Mouse (Mus musculus) liver, embryonic 11.5 days (tissue): ENCODE data around the gene Ssr4. TPM values are rescaled to one million over a fixed set of nuclear protein-coding genes. Genes with fewer than 3 reads are reported as not detected.
A peak's percentile ranks its signal among the peaks of the same experiment; 100 is the strongest.
"Not testable (repeated sequence)": the region's sequence is repeated elsewhere in the genome, so short reads cannot be mapped to it uniquely, and the experiment has no call there.

Source experiments
- ATAC-seq: fragments of 200-750 bp; cut with Nextera tagmentation; replicated peaks from 2 replicates; pipeline ENCODE4 v1.8.0; 2017; ENCODE audit warnings: moderate number of reproducible peaks, mild to moderate bottlenecking, moderate TSS enrichment, moderate library complexity; ENCODE audit not compliant: low FRiP score
- DNase-seq: peaks from one replicate; pipeline ENCODE4 v3.0.0-alpha.2; 2017; ENCODE audit warnings: low spot score
- H3K27ac ChIP-seq: fragments of 300-500 bp; sonication (generic); 2 replicates; pipeline ENCODE4 v1.5.1; 2014; ENCODE audit warnings: mild to moderate bottlenecking, low read depth, low read length, control low read depth
- H3K27me3 ChIP-seq: fragments of 300-500 bp; sonication (generic); replicated peaks from 2 replicates; pipeline ENCODE4 v1.6.1; 2014; ENCODE audit warnings: low read length, mixed read lengths; ENCODE audit not compliant: control insufficient read depth, insufficient read depth
- H3K36me3 ChIP-seq: fragments of 300-500 bp; sonication (generic); 2 replicates; pipeline ENCODE4 v1.6.1; 2014; ENCODE audit warnings: mild to moderate bottlenecking, low read length, moderate library complexity, mixed read lengths; ENCODE audit not compliant: control insufficient read depth, insufficient read depth
- H3K4me1 ChIP-seq: fragments of 300-500 bp; sonication (generic); replicated peaks from 2 replicates; pipeline ENCODE4 v1.6.1; 2014; ENCODE audit warnings: low read length, mixed read lengths; ENCODE audit not compliant: control insufficient read depth, insufficient read depth
- H3K4me2 ChIP-seq: fragments of 300-500 bp; sonication (generic); 2 replicates; pipeline ENCODE4 v1.6.1; 2014; ENCODE audit warnings: mild to moderate bottlenecking, control low read depth, moderate library complexity
- H3K4me3 ChIP-seq: fragments of 300-500 bp; sonication (generic); 2 replicates; pipeline ENCODE4 v1.5.1; 2014; ENCODE audit warnings: low read depth, low read length, control low read depth
- H3K9ac ChIP-seq: fragments of 300-500 bp; sonication (generic); 2 replicates; pipeline ENCODE4 v1.6.1; 2014; ENCODE audit warnings: low read depth, low read length, control low read depth
- H3K9me3 ChIP-seq: fragments of 300-500 bp; sonication (generic); 2 replicates; pipeline ENCODE4 v1.6.1; 2016; ENCODE audit warnings: low read length, inconsistent platforms, mixed read lengths; ENCODE audit not compliant: control insufficient read depth
- WGBS: fragments of 180-500 bp; shearing (Covaris S2); extraction: QIAGEN DNeasy Blood & Tissue Kit; methylation state at CpG from one replicate; pipeline ENCODE4 v1.1.7; 2014; 5-methylcytosine and 5-hydroxymethylcytosine counted together
- polyA plus RNA-seq: library from polyadenylated mRNA; unstranded; fragments of >200 nt; fragmentation: Nextera tagmentation; extraction: Ambion mirVana; gene quantifications from 2 replicates; pipeline ENCODE4 v1.2.1, GENCODE M21; 2014

Gene Ssr4
- polyA plus RNA-seq = 207 and 230 TPM in 2 replicates

GRCm38 (mm10) chrX:73786364-73787224 lies at the start of gene Ssr4, which contains the start of gene Idh3g:
Ssr4 (plus strand) TSS chrX:73787028.
Idh3g (minus strand) TSS chrX:73786897.
- Histone ChIP-seq H3K27me3 (peaks cover 11% of the 10 kb centered on the region), H3K4me3 (peak within 1 kb of the TSS; percentile 71), H3K27ac (peak within 1 kb of the TSS; percentile 79), H3K9ac (peak within 1 kb of the TSS; percentile 84), H3K4me1 (no peaks in the 10 kb centered on the region; the same call in 1 of the 2 replicates), H3K4me2 (peak within 1 kb of the TSS; percentile 76), H3K36me3 (peaks cover 11% of the 10 kb centered on the region; the same call in 1 of the 2 replicates), H3K9me3 (no peaks in the 10 kb centered on the region)
- ATAC-seq (peak; percentile 92), DNase-seq (peak; percentile 89)
- 11% methylated on average over 52 of the region's 52 CpGs for WGBS

GRCm38 (mm10) chrX:73738155-73738554 lies 48.7 kb upstream of the Ssr4 start:
- Histone ChIP-seq H3K4me1 (no peaks in the 10 kb centered on the region), H3K9ac (no peak overlapping the region), H3K4me2 (no peak overlapping the region), H3K36me3 (no peaks in the 10 kb centered on the region), H3K27ac (no peak overlapping the region), H3K4me3 (no peak overlapping the region), H3K27me3 (no peaks in the 10 kb centered on the region), H3K9me3 (no peaks in the 10 kb centered on the region)
- ATAC-seq (no peak), DNase-seq (no peak)
- WGBS = 78% methylated on average over 1 of the region's 1 CpGs

GRCm38 (mm10) chrX:73739151-73739550 lies 47.7 kb upstream of the Ssr4 start:
- H3K4me3 ChIP-seq = no peak overlapping the region
- H3K27me3 ChIP-seq = no peaks in the 10 kb centered on the region
- H3K36me3 ChIP-seq = no peaks in the 10 kb centered on the region
- WGBS = 58% methylated on average over 5 of the region's 5 CpGs
- no peak for DNase-seq
- H3K4me2 ChIP-seq = no peak overlapping the region
- no peaks in the 10 kb centered on the region for H3K4me1 ChIP-seq
- no peak overlapping the region for H3K9ac ChIP-seq
- H3K9me3 ChIP-seq = no peaks in the 10 kb centered on the region
- no peak overlapping the region for H3K27ac ChIP-seq
- ATAC-seq = no peak

GRCm38 (mm10) chrX:73739841-73740240 lies 47.0 kb upstream of the Ssr4 start:
- not testable (repeated sequence) for H3K4me1 ChIP-seq, H3K27me3 ChIP-seq, H3K4me2 ChIP-seq, H3K27ac ChIP-seq, ATAC-seq, H3K4me3 ChIP-seq, H3K36me3 ChIP-seq, H3K9me3 ChIP-seq, H3K9ac ChIP-seq, DNase-seq
- 86% methylated on average over 7 of the region's 7 CpGs for WGBS

GRCm38 (mm10) chrX:73744774-73745481 lies 41.9 kb upstream of the Ssr4 start:
- H3K9me3 ChIP-seq = no peaks in the 10 kb centered on the region
- no peaks in the 10 kb centered on the region for H3K36me3 ChIP-seq
- WGBS = 71% methylated on average over 1 of the region's 1 CpGs
- no peak overlapping the region for H3K4me3 ChIP-seq
- no peak overlapping the region for H3K27ac ChIP-seq
- H3K4me2 ChIP-seq = no peak overlapping the region
- H3K4me1 ChIP-seq = no peaks in the 10 kb centered on the region
- no peak overlapping the region for H3K9ac ChIP-seq
- no peak for ATAC-seq
- no peaks in the 10 kb centered on the region for H3K27me3 ChIP-seq
- DNase-seq = no peak

GRCm38 (mm10) chrX:73748977-73749376 lies 37.9 kb upstream of the Ssr4 start:
- no peaks in the 10 kb centered on the region for H3K4me1 ChIP-seq
- DNase-seq (no peak), ATAC-seq (no peak)
- no peak overlapping the region for H3K9ac ChIP-seq
- peaks cover 2% of the 10 kb centered on the region; the same call in 1 of the 2 replicates for H3K27me3 ChIP-seq
- WGBS = 90% methylated on average over 1 of the region's 1 CpGs
- H3K27ac ChIP-seq = no peak overlapping the region
- H3K4me3 ChIP-seq = no peak overlapping the region
- no peaks in the 10 kb centered on the region for H3K9me3 ChIP-seq
- H3K36me3 ChIP-seq = no peaks in the 10 kb centered on the region
- no peak overlapping the region for H3K4me2 ChIP-seq

- H3K4me2 ChIP-seq = no peak within 1 kb of the TSS
- H3K36me3 ChIP-seq = no peaks in the 10 kb centered on the region
- no peaks in the 10 kb centered on the region; the same call in 1 of the 2 replicates for H3K4me1 ChIP-seq
- DNase-seq (no peak), ATAC-seq (no peak)
- no peaks in the 10 kb centered on the region for H3K9me3 ChIP-seq
- H3K27me3 ChIP-seq = peaks cover 8% of the 10 kb centered on the region
- WGBS = 74% methylated on average over 5 of the region's 5 CpGs
- no peak within 1 kb of the TSS for H3K4me3 ChIP-seq
- no peak within 1 kb of the TSS for H3K9ac ChIP-seq
- H3K27ac ChIP-seq = no peak within 1 kb of the TSS
Observed at GRCm38 (mm10) chrX:73756334-73757140, 30.3 kb upstream of the Ssr4 start, which contains the start of gene Plxnb3. Plxnb3 (plus strand) TSS chrX:73757090.

GRCm38 (mm10) chrX:73758611-73759290 lies 28.1 kb upstream of the Ssr4 start:
- 86% methylated on average over 13 of the region's 13 CpGs for WGBS
- Histone ChIP-seq H3K27me3 (peaks cover 8% of the 10 kb centered on the region), H3K36me3 (no peaks in the 10 kb centered on the region), H3K4me3 (no peak overlapping the region), H3K27ac (no peak overlapping the region), H3K9me3 (no peaks in the 10 kb centered on the region), H3K4me1 (no peaks in the 10 kb centered on the region; the same call in 1 of the 2 replicates), H3K9ac (no peak overlapping the region), H3K4me2 (no peak overlapping the region)
- DNase-seq = no peak
- ATAC-seq = no peak
